Mouse (Mus musculus) frontal cortex, postnatal 36 days (tissue): ENCODE results near the gene Wars.

Experiments
- DNase-seq, 2 experiments: peaks; one replicate each; pipeline ENCODE4 v3.0.0; 2022; ENCODE audit warnings: low spot score in 2 of 2

Gene Wars

GRCm38 (mm10) chr12:108906398-108906797 is 12.4 kb upstream of the Wars start:
- DNase-seq: no peak

- DNase-seq: no peak
Measured at GRCm38 (mm10) chr12:108905620-108906302, 11.8 kb upstream of the Wars start.

GRCm38 (mm10) chr12:108904276-108904653 is 10.3 kb upstream of the Wars start:
- DNase-seq: no peak

GRCm38 (mm10) chr12:108903600-108904275 is 9.8 kb upstream of the Wars start:
- peak; percentile 73 to 87 for DNase-seq

- peak; percentile 78 to 80 for DNase-seq
Measured at GRCm38 (mm10) chr12:108902940-108903339, 9.0 kb upstream of the Wars start.

GRCm38 (mm10) chr12:108901346-108901745 is 7.4 kb upstream of the Wars start:
- DNase-seq: no peak

- DNase-seq: no peak
Measured at GRCm38 (mm10) chr12:108896006-108896405, 2.0 kb upstream of the Wars start.

- DNase-seq: no peak
Measured at GRCm38 (mm10) chr12:108894432-108894816, 450 bp upstream of the Wars start.

- DNase-seq: no peak
Measured at GRCm38 (mm10) chr12:108892989-108893714, 822 bp downstream of the Wars start, which contains the start of gene Wdr25. Wdr25 (plus strand) TSS chr12:108893631.

- no peak for DNase-seq
Measured at GRCm38 (mm10) chr12:108888632-108889031, 5.3 kb downstream of the Wars start.

- no peak for DNase-seq
Measured at GRCm38 (mm10) chr12:108887077-108887476, 6.9 kb downstream of the Wars start.

- no peak for DNase-seq
Measured at GRCm38 (mm10) chr12:108885906-108886305, 8.1 kb downstream of the Wars start.

GRCm38 (mm10) chr12:108882776-108883175 is 11.2 kb downstream of the Wars start:
- no peak for DNase-seq

GRCm38 (mm10) chr12:108881192-108881591 is 12.8 kb downstream of the Wars start:
- no peak for DNase-seq

GRCm38 (mm10) chr12:108880606-108881005 is 13.4 kb downstream of the Wars start:
- DNase-seq: no peak

GRCm38 (mm10) chr12:108879138-108879537 is 14.8 kb downstream of the Wars start:
- DNase-seq: no peak

- no peak for DNase-seq
Measured at GRCm38 (mm10) chr12:108873122-108873521, 20.9 kb downstream of the Wars start.

GRCm38 (mm10) chr12:108869575-108869974 is 24.4 kb downstream of the Wars start:
- DNase-seq: no peak

- DNase-seq: no peak
Measured at GRCm38 (mm10) chr12:108865007-108865494, 28.9 kb downstream of the Wars start.

- DNase-seq: no peak
Measured at GRCm38 (mm10) chr12:108858486-108858885, 35.5 kb downstream of the Wars start.

- no peak for DNase-seq
Measured at GRCm38 (mm10) chr12:108857589-108858184, 36.3 kb downstream of the Wars start.

- DNase-seq: no peak
Measured at GRCm38 (mm10) chr12:108857109-108857508, 36.9 kb downstream of the Wars start.
